Mouse (Mus musculus): Measurements from ENCODE around the gene Trmt10a.

Gene Trmt10a

GRCm38 (mm10) chr3:138143315-138144059 lies at the start of gene Trmt10a:
Gene Trmt10a (plus strand): TSS chr3:138143448.
- peak; percentile 99 to 100 for DNase-seq

GRCm38 (mm10) chr3:138095301-138095700 lies 47.9 kb upstream of the Trmt10a start:
- DNase-seq, result no peak

GRCm38 (mm10) chr3:138095718-138096117 lies 47.5 kb upstream of the Trmt10a start:
- peak in 1 of 2 experiments; percentile 44 for DNase-seq

GRCm38 (mm10) chr3:138096263-138097028 lies 46.8 kb upstream of the Trmt10a start:
- no peak for DNase-seq

GRCm38 (mm10) chr3:138097718-138098117 lies 45.5 kb upstream of the Trmt10a start:
- DNase-seq, result no peak

GRCm38 (mm10) chr3:138101936-138102335 lies 41.3 kb upstream of the Trmt10a start:
- DNase-seq, result no peak

- DNase-seq, result no peak
Observed at GRCm38 (mm10) chr3:138103690-138104089, 39.6 kb upstream of the Trmt10a start.

- no peak for DNase-seq
Observed at GRCm38 (mm10) chr3:138105056-138105455, 38.2 kb upstream of the Trmt10a start.

GRCm38 (mm10) chr3:138106887-138107286 lies 36.4 kb upstream of the Trmt10a start:
- no peak for DNase-seq

GRCm38 (mm10) chr3:138110910-138111782 lies 32.1 kb upstream of the Trmt10a start:
- no peak for DNase-seq

- DNase-seq, result no peak
Observed at GRCm38 (mm10) chr3:138114106-138114505, 29.1 kb upstream of the Trmt10a start.

- no peak for DNase-seq
Observed at GRCm38 (mm10) chr3:138116871-138117270, 26.4 kb upstream of the Trmt10a start.

GRCm38 (mm10) chr3:138118392-138118791 lies 24.9 kb upstream of the Trmt10a start:
- DNase-seq, result no peak

GRCm38 (mm10) chr3:138118831-138119230 lies 24.4 kb upstream of the Trmt10a start:
- no peak for DNase-seq

GRCm38 (mm10) chr3:138119444-138120105 lies 23.7 kb upstream of the Trmt10a start:
- no peak for DNase-seq

GRCm38 (mm10) chr3:138121461-138121860 lies 21.8 kb upstream of the Trmt10a start:
- DNase-seq, result no peak

- DNase-seq, result no peak
Observed at GRCm38 (mm10) chr3:138123842-138124241, 19.4 kb upstream of the Trmt10a start.

- DNase-seq, result no peak
Observed at GRCm38 (mm10) chr3:138129110-138129509, 14.1 kb upstream of the Trmt10a start.

- no peak for DNase-seq
Observed at GRCm38 (mm10) chr3:138130692-138131091, 12.6 kb upstream of the Trmt10a start.

GRCm38 (mm10) chr3:138131168-138131567 lies 12.1 kb upstream of the Trmt10a start:
- no peak for DNase-seq

- no peak for DNase-seq
Observed at GRCm38 (mm10) chr3:138133463-138133862, 9.8 kb upstream of the Trmt10a start.

GRCm38 (mm10) chr3:138133916-138134315 lies 9.3 kb upstream of the Trmt10a start:
- DNase-seq, result no peak
